Mouse (Mus musculus) embryonic facial prominence, embryonic 10.5 days (tissue): ENCODE results near the gene Fthl17c. TPM values are rescaled to one million over a fixed set of nuclear protein-coding genes. Genes with fewer than 3 reads are reported as not detected.
A peak's percentile ranks its signal among the peaks of the same experiment; 100 is the strongest.
"Not testable (repeated sequence)": the region's sequence is repeated elsewhere in the genome, so short reads cannot be mapped to it uniquely, and the experiment has no call there.

Source experiments
- DNase-seq: peaks from one replicate; pipeline ENCODE4 v3.0.0-alpha.2; 2017; ENCODE audit warnings: low spot score
- H3K27ac ChIP-seq: fragments of 300-500 bp; sonication (generic); replicated peaks from 2 replicates; pipeline ENCODE4 v1.5.1; 2016; ENCODE audit warnings: mild to moderate bottlenecking
- H3K27me3 ChIP-seq: fragments of 300-500 bp; sonication (generic); replicated peaks from 2 replicates; pipeline ENCODE4 v1.6.1; 2016; ENCODE audit warnings: low read depth, mild to moderate bottlenecking; ENCODE audit not compliant: poor library complexity, severe bottlenecking
- H3K36me3 ChIP-seq: fragments of 300-500 bp; sonication (generic); replicated peaks from 2 replicates; pipeline ENCODE4 v1.6.1; 2016; ENCODE audit warnings: mild to moderate bottlenecking, moderate library complexity
- H3K4me1 ChIP-seq: fragments of 300-500 bp; sonication (generic); 2 replicates; pipeline ENCODE4 v1.6.1; 2016
- H3K4me3 ChIP-seq: fragments of 300-500 bp; sonication (generic); 2 replicates; pipeline ENCODE4 v1.5.1; 2016; ENCODE audit warnings: mild to moderate bottlenecking, moderate library complexity
- H3K9me3 ChIP-seq: fragments of 300-500 bp; sonication (generic); 2 replicates; pipeline ENCODE4 v1.6.1; 2016; ENCODE audit warnings: mild to moderate bottlenecking
- WGBS: fragments of 180-500 bp; shearing (Covaris S2); methylation state at CpG from one replicate; pipeline ENCODE4 v1.1.7; 2016; 5-methylcytosine and 5-hydroxymethylcytosine counted together
- polyA plus RNA-seq: library from polyadenylated mRNA; unstranded; fragments of >200 nt; fragmentation: Nextera tagmentation; extraction: Ambion mirVana; gene quantifications from 2 replicates; pipeline ENCODE4 v1.2.1, GENCODE M21; 2016

Gene Fthl17c
- polyA plus RNA-seq: not detected in 2 replicates

DNA sequence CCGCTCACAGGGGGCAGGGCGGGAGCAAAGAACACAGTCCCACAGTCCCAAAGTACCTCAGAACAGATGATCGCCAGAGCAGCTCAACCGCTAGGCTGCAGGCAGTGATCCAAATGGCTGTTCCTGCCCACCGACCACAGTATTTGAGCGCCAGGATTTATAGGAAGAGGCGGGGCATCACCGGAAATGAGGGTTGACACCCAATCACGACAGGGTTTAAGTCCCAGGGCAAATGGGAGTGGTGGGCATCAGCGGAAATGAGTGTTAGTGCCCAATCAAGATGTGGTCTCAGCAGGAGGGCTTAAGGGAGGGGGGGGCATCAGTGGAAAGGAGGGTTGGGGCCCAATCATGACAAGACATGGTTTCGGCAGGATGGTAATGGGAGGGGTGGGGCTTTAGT is at the start of gene Fthl17c:
Gene Fthl17c (minus strand): TSS at position 101 of the 400 bp plus-strand sequence.
- not testable (repeated sequence) for H3K27me3 ChIP-seq, H3K36me3 ChIP-seq, H3K4me1 ChIP-seq, H3K27ac ChIP-seq, DNase-seq, H3K4me3 ChIP-seq, H3K9me3 ChIP-seq
- no CpG with 5 or more reads among the region's 11 CpGs for WGBS

DNA sequence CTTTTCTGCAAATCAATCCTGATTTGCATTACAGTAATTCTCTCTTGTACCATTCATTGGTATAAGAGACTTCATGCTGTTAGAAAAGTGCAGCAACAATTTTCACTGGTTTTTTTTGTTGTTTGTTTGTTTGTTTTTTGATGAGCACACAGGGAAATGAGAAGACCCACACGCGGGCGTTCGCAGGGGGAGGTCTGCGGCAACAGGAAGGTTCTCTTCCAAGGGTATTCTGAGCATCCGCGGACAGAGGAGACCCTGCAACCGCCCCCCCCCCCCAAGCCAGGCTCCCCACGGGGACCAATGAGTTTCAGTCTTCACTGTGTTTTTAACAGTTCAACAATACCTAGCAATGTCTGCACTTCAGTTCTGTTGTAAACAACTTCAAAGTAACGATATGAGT is 43.1 kb upstream of the Fthl17c start:
- Histone ChIP-seq H3K27ac (no peak overlapping the region), H3K9me3 (no peaks in the 10 kb centered on the region), H3K4me3 (no peak overlapping the region), H3K27me3 (no peaks in the 10 kb centered on the region), H3K4me1 (no peaks in the 10 kb centered on the region), H3K36me3 (no peaks in the 10 kb centered on the region)
- DNase-seq: no peak
- 67% methylated on average over 10 of the region's 10 CpGs for WGBS

DNA sequence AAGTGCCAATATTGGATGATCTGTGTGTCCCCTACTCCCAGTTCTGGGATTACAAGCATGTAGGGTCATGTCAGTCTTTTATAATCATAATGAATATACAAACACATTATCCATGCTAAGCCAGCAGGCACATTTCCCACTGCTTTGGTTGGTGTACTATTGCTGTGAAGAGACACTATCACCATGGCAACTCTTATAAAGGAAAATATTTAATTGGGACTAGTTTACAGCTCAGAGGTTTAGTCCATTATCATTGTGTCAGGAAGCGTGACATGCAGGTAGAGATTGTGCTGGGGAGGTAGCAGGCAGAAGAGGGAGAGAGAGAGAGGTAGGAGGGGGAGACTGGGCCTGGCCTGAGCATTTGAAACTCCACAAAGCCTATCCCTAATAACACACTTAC is 39.7 kb upstream of the Fthl17c start:
- H3K4me3 ChIP-seq: no peak overlapping the region
- WGBS: 65% methylated on average over 1 of the region's 1 CpGs

DNA sequence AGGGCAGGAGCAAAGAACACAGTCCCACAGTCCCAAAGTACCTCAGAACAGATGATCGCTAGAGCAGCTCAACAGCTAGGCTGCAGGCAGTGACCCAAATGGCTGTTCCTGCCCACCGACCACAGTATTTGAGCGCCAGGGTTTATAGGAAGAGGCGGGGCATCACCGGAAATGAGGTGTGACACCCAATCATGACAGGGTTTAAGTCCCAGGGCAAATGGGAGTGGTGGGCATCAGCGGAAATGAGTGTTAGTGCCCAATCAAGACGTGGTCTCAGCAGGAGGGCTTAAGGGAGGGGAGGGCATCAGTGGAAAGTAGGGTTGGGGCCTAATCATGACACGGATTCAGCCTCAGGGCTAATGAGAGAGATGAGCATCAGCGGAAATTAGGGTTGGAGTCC is 10.3 kb upstream of the Fthl17c start, which contains the start of gene Fthl17d:
Gene Fthl17d (minus strand): TSS at position 101 of the 400 bp plus-strand sequence.
- not testable (repeated sequence) for DNase-seq, H3K27me3 ChIP-seq, H3K27ac ChIP-seq, H3K4me3 ChIP-seq, H3K9me3 ChIP-seq, H3K36me3 ChIP-seq, H3K4me1 ChIP-seq
- WGBS: no CpG with 5 or more reads among the region's 9 CpGs

More for the DNA sequence above, 39.7 kb upstream of the Fthl17c start:
- no peaks in the 10 kb centered on the region for H3K9me3 ChIP-seq
- no peaks in the 10 kb centered on the region for H3K36me3 ChIP-seq
- DNase-seq: no peak
- H3K4me1 ChIP-seq: no peaks in the 10 kb centered on the region
- H3K27me3 ChIP-seq: no peaks in the 10 kb centered on the region
- H3K27ac ChIP-seq: no peak overlapping the region

DNA sequence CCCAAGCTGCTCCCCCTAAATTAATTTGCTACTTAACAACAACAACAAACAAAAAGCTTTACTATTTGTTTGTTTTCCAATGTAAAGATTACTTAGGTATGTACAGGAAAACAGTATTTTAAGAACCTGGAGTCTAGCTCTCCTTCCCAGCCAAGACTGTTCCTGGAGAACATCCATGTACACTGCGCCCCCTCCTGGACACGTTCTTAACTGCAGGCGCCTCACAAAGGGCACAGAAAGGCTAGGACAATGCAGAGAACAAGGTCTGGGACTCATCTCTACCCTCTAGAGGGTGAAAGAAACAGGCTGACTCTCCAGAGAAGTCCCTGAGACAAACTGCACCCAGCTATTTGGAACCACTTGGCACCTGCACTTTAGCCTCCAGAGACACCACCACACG is 11.7 kb downstream of the Fthl17c start:
- H3K27me3 ChIP-seq, H3K27ac ChIP-seq, H3K4me1 ChIP-seq, H3K36me3 ChIP-seq, DNase-seq, H3K4me3 ChIP-seq: not testable (repeated sequence)
- WGBS: 47% methylated on average over 4 of the region's 4 CpGs
- H3K9me3 ChIP-seq: peaks cover 10% of the 10 kb centered on the region; the same call in 1 of the 2 replicates

DNA sequence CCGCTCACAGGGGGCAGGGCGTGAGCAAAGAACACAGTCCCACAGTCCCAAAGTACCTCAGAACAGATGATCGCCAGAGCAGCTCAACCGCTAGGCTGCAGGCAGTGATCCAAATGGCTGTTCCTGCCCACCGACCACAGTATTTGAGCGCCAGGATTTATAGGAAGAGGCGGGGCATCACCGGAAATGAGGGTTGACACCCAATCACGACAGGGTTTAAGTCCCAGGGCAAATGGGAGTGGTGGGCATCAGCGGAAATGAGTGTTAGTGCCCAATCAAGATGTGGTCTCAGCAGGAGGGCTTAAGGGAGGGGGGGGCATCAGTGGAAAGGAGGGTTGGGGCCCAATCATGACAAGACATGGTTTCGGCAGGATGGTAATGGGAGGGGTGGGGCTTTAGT is 13.5 kb downstream of the Fthl17c start, which contains the start of gene Fthl17b:
Gene Fthl17b (minus strand): TSS at position 101 of the 400 bp plus-strand sequence.
- WGBS: 100% methylated on average over 5 of the region's 11 CpGs
- H3K36me3 ChIP-seq, H3K27me3 ChIP-seq, H3K9me3 ChIP-seq, DNase-seq, H3K4me3 ChIP-seq, H3K27ac ChIP-seq, H3K4me1 ChIP-seq: not testable (repeated sequence)

DNA sequence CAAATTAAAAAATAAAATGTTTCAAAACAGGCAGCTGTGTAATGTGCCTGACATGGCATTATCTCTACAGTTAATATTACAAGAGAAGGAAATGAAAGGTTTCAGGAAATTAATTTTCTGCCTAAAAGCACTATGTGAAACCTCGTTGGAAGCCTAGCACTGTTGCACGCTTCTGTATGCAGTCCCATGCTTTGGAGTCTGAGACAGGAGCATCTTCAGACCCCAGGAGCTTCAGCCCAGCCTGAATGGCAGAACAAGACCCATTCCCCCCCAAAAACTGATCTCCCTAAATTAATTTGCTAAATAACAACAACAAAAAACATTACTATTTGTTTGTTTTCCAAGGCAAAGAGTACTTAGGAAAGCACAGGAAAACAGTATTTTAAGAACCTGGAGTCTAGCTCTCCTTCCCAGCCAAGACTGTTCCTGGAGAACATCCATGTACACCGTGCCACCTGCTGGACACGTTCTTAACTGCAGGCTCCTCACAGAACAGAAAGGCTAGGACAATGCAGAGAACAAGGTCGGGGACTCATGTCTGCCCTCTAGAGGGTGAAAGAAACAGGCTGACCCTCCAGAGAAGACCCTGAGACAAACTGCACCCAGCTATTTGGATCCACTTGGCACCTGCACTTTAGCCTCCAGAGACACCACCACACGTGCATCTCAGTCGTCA is 28.1 kb downstream of the Fthl17c start:
- H3K4me3 ChIP-seq: not testable (repeated sequence)
- WGBS: 25% methylated on average over 7 of the region's 7 CpGs

DNA sequence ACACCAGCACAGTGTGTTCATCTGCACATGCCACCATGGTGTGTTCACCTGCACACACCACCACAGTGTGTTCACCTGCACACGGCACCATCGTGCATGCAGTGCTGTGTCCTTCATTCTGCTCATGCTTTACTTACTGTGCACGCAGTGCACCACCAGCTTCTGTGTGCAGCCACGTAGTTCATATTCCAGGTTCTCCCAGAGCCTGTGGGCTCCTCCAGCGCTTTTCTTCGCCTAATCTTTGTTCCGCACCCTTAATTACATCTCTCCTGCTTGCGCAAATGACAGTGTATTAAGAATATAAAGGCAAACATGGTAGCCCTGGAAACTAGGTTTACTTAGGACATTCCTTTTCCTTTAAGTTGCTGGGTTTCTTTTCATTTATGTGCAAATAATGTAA is 32.3 kb downstream of the Fthl17c start:
- no peaks in the 10 kb centered on the region for H3K9me3 ChIP-seq
- H3K27ac ChIP-seq: no peak overlapping the region
- H3K4me1 ChIP-seq: no peaks in the 10 kb centered on the region
- DNase-seq: no peak
- 88% methylated on average over 8 of the region's 8 CpGs for WGBS
- no peaks in the 10 kb centered on the region for H3K36me3 ChIP-seq
- no peaks in the 10 kb centered on the region for H3K27me3 ChIP-seq
- H3K4me3 ChIP-seq: no peak overlapping the region

More for the DNA sequence above, 28.1 kb downstream of the Fthl17c start:
- H3K27me3 ChIP-seq, H3K4me1 ChIP-seq, H3K36me3 ChIP-seq, H3K9me3 ChIP-seq, H3K27ac ChIP-seq: not testable (repeated sequence)
- DNase-seq: peak; percentile 75

DNA sequence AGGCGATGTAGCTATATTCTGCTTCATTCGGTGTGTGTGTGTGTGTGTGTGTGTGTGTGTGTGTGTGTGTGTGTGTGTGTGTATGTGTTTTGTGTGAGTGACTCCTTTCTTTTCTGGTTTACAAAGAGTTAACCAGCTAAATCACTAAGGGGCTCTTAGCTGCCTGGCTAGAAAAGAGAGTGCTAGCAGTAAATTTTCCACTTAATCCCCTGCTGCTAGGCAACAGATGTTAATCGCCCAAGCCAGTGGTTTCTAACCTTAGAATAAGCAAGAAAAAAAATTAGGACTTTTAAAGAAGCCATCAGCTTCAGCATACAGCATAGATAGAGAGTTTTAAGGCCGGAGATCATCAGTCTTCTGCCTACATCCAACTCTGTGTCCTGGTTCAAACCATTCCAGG is 49.1 kb downstream of the Fthl17c start:
- Histone ChIP-seq H3K27ac (no peak overlapping the region), H3K4me1 (no peaks in the 10 kb centered on the region), H3K36me3 (no peaks in the 10 kb centered on the region), H3K27me3 (no peaks in the 10 kb centered on the region), H3K4me3 (no peak overlapping the region), H3K9me3 (0 out of 2 replicates have a peak, but pooled peaks cover 4% of the 10 kb centered on the region)
- DNase-seq: no peak
- WGBS: 43% methylated on average over 4 of the region's 4 CpGs

Other genes starting within 250 kb of the Fthl17c start
- gene Ssx9, start 228.1 kb downstream of the Fthl17c start, polyA plus RNA-seq: not detected in 2 replicates
- gene Ssxb5, start 172.9 kb downstream of the Fthl17c start, polyA plus RNA-seq: not detected in 2 replicates
- gene Gm6592, start 132.6 kb downstream of the Fthl17c start, polyA plus RNA-seq: not detected in 2 replicates
- gene Gm5751, start 102.3 kb downstream of the Fthl17c start, polyA plus RNA-seq: not detected in 2 replicates
- 2.8 and 2.9 TPM in 2 replicates for gene B630019K06Rik, start 84.2 kb downstream of the Fthl17c start, polyA plus RNA-seq
- gene Fthl17b, start 13.6 kb downstream of the Fthl17c start, polyA plus RNA-seq: not detected in 2 replicates
- gene Fthl17d, start 10.2 kb upstream of the Fthl17c start, polyA plus RNA-seq: not detected in 2 replicates
- gene Fthl17e, start 56.9 kb upstream of the Fthl17c start, polyA plus RNA-seq: not detected in 2 replicates
- not detected in 2 replicates for gene Fthl17f, start 86.5 kb upstream of the Fthl17c start, polyA plus RNA-seq
- gene 4930402K13Rik, start 128.0 kb upstream of the Fthl17c start, polyA plus RNA-seq: not detected in 2 replicates
- gene Lancl3, start 223.3 kb upstream of the Fthl17c start, polyA plus RNA-seq: 0.26 and 0.43 TPM in 2 replicates